Mouse (Mus musculus) CD4-positive, CD25-positive, alpha-beta regulatory T cell, adult 4 months (primary cell): ENCODE data around the gene Ngef. TPM values are rescaled to one million over a fixed set of nuclear protein-coding genes. Genes with fewer than 3 reads are reported as not detected.
A peak's percentile ranks its signal among the peaks of the same experiment; 100 is the strongest.

Experiments used
- ATAC-seq: one replicate; pipeline ENCODE4 v1.8.0; 2017
- polyA plus RNA-seq, 2 experiments: library from polyadenylated mRNA; unstranded; fragments of 100-300 nt; shearing (Covaris generic); gene quantifications; one replicate each; pipeline ENCODE4 v1.2.1; 2017

Gene Ngef
- polyA plus RNA-seq, 2 experiments from 2014 or later = not detected

GRCm38 (mm10) chr1:87562967-87563366 is 10.7 kb downstream of the Ngef start:
- ATAC-seq = no peak

DNA sequence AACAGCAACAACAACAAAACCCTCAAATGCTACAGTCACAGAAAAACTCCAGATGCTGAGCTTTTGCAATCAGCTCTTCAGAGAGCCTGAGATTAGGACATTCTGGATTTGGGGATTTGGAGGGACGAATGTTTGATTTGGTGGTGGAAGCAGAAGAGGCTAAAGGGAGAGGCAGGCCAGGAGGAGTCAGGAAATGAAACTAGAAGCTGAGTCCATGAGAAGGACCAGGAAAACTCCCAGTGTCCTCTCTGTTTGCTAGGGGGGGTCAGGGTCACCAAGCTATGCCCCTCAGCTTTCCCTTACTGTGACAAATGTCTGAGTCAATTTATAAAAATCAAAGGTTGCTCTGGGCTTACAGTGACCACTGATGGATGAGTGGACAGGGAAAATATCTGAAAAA is 20.1 kb downstream of the Ngef start:
- no peak for ATAC-seq

DNA sequence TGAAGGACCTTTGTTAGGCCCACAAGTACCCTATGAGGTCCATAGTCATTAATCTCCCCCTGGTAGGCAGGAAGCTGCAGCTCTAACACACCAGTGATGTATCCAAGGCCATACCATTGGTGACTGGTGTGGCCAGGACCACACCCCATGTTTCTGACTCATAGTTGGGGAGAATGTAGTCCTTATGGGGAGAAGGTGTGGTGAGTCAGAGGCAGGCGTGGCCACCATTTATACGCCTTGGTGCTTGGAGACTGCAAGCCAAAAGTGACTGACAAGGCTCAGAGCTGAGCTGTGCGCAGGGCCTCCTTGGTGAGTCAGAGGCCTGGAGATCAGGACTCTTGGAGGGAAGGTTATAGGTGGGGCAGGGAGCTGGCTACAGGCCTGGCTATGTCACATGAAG is 22.7 kb downstream of the Ngef start:
- no peak for ATAC-seq

- no peak for ATAC-seq
Observed at GRCm38 (mm10) chr1:87541614-87542013, 32.1 kb downstream of the Ngef start.

DNA sequence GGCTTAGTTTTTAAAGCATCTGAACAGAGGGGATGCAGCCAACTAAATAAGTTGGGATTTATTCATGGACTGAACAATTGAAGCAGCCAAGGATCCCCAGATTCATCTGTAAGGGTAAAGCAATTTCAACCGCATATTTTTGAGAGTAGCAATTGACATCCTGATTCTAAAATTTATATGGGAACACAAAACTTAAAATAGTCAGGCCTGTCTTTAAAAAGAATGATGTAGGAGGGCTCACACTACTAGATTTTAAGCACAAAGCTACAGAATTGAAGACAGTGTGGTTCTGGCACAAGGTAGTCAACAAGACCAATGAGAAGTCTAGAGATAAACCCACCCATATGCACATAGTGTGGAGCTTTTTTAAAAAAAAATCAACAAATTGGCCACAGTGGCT is 36.7 kb downstream of the Ngef start:
- ATAC-seq = no peak

- ATAC-seq = no peak
Observed at GRCm38 (mm10) chr1:87534118-87534517, 39.6 kb downstream of the Ngef start.

DNA sequence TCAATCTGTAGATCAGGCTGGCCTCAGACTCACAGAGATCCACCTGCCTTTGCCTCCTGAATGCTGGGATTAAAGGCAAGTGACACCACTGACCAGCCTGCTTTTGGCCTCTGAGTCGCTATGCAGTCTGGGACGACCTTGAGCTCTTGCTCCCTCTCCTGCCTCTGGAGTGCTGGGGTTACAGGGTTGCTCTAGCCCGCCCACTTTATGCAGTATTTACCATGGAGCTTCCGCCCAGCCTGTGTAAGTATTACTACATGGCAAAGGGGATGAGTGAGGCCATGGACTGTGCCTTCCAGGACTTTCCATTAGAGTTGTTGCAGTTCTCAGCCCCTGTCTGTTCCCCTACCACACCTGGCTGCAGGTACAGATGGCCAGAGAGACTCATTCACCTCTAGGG is 41.3 kb downstream of the Ngef start:
- ATAC-seq = no peak

GRCm38 (mm10) chr1:87527191-87527590 is 46.5 kb downstream of the Ngef start:
- no peak for ATAC-seq

DNA sequence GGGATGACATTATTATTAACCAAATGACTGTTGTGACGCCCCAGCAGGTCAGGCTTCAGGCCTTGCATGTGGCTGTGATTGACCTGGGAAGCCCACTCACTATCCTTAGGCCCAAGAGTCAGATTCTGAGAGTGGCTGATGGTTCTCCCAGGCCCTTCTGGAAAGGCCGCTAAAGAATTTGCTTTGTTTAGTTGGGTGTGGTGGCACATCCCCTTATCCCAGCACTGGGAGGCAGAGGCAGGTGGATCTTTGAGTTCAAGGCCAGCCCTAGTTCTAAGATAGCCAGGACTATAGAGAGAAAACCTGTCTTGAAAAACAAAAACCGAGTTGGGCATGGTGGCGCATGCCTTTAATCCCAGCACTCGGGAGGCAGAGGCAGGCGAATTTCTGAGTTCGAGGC is 48.6 kb downstream of the Ngef start:
- no peak for ATAC-seq

DNA sequence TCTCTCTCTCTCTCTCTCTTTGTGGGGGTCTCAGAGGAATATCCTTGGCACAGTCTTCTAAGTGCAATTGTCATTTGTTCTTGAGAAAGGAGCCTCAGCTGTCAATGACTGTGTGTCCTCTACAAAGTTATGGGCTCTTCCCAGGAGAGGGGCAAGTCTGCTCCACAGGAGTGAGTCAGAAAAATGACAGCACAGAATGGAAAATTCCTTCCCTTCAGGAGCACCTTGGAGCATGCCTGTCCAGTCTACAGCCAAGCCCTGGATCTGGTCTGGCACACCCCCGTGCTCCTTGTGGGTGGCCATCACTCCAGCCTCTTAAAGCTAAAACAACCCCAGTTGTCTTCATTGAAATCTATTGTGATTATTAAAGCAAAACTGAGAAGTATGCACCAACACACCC is 52.1 kb downstream of the Ngef start:
- no peak for ATAC-seq

DNA sequence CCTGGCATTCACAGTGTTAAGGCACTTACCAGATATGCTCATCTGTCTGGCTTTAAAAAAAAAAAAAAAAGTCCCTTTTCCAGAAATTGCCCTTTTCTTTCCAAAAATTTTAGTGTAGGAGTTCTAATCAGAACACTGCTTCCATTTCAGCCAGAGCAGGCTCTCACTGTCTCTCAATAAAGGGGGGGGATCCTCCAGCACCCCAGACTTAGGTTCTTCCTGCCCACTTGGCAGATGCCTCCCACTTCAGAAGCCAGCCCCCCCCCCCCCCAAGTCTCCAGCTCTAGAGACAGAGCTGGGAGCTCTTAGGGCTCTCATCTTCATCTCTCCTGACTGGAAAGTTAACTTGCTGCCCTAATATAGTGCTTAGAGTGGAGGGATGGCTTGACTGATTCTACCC is 53.2 kb downstream of the Ngef start:
- no peak for ATAC-seq

DNA sequence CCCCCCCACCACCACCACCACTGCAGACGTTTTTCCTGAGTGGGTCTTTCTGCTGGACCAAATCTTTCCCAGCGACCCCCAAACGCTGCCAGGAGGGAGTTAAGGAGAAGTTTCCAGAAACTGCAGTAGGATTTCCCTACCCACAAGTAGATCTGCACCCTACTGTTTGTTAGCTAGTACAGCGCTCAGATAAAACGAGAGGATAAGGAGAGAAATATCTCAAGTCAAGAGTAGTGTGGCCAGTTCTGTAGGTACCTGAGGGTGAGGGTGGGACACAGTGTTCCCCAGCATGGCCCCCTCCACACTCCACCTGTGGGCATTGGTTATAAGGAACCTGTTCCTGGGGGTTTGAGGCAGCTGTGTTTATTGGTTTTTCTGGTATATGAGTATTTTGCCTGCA is 62.8 kb downstream of the Ngef start:
- ATAC-seq = no peak

DNA sequence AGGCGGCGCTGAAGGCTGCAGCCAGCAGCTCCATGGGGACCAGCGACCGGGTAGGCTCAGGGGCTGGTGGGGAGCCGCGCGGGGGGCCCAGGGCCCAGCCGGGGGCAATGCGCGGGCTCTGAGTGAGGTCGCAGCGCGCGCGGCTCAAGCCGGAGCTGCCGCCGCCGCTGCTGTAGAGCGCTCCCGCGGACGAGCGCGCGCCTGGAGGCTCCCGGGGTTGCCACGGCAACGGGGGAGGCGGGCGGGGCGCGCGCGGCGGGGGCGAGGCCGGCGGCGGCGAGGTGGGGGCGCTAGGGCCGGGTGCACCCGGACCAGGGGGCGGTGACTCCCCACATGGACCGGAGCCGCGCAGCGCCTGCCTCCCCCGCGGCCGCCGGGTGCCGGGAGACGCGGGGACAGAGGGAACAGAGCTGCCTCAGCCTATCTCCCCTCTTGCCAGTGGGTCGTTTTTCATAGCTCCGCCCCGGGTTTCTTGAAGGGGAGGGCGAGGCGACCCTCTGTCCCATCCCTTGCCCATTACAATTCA is 63.4 kb downstream of the Ngef start:
- ATAC-seq = peak; percentile 26

- no peak for ATAC-seq
Observed at GRCm38 (mm10) chr1:87509561-87510165, 64.0 kb downstream of the Ngef start, which contains the start of gene Neu2. Gene Neu2, plus strand, starts transcription at chr1:87509889.

DNA sequence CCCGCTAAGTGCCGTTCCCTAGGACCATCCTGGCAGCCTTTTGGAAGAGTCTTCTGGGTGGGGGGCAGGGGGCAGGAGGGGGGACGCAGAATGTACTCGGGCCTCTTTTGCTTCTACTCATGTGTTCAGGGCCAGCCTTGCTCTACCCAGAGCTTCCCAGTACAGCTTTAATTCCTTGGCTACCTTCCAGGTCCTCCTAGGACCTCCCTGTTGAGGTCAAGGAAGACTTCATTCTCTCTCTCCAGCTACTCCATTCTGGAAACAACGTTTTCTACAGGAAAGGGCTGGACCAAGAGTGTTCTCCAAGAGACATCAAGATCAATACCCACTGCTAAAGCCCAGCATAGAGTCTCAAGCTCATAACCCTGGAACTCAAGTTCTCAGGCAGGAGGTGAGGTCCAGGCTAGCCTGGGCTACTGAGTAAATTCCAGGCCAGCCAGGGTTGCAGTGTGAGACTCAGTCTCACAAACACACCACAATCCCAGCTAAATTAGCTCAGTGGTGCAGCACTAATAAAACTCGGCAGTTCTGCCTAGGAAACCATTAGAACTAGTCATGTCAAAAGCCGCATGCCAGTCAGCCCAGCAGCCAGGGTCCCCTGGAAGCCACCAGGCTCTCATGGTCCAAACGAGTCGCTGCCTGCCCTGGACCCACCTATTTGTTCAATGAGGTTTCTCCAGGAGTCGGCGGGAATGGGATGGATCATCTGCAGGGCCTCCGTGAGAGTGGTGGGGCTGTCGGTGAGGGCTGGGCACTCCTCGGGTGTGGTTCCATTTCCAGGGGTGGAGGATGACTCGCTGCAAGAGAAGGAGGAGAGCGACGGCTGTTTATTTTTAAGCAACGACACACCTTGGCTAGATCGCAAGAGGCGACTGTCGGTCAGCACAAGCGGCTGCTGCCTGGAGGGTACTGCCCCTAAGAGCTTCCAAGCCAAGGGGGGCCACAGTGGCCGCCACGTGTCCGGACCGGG is 64.8 kb downstream of the Ngef start:
- ATAC-seq = no peak

DNA sequence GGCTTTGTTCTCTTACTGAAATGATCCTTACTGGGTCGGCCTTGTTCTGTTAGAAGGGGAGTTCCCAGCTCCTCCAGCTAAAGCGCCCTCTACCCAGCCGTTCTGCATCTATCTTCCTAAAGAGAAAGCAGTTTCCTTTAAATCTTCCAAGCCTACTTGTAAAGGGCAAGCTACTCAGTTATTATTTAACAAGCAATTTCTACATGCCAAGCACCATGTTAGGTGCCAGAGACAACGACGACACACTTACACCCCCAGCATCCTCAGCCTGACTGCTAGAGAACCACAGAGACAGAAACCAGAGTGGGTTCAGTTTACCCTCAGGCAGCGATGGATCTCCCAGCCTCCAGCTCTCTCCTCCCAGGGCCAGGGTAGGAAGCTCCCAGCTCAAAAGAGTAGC is 65.8 kb downstream of the Ngef start:
- ATAC-seq = no peak

- no peak for ATAC-seq
Observed at GRCm38 (mm10) chr1:87505524-87505923, 68.1 kb downstream of the Ngef start.

DNA sequence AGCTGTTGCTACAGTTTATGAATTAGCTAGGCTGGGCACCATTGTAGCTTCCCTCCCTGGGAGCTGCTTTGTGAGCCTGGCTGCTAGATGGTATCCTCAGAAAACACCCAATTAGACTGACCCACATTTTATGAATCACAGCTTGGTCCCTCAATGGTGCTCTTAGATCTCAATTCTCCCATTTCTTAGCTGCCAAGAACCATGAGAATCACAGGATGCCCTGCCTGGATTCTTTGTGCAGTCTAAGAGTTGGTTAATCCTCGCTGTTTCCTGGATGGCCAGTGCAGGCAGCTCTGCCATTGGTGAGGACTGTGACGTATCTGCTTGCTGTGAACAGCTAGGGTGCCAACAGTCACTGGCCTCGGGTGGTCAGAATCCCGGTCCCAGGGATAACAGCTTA is 80.1 kb downstream of the Ngef start:
- no peak for ATAC-seq

DNA sequence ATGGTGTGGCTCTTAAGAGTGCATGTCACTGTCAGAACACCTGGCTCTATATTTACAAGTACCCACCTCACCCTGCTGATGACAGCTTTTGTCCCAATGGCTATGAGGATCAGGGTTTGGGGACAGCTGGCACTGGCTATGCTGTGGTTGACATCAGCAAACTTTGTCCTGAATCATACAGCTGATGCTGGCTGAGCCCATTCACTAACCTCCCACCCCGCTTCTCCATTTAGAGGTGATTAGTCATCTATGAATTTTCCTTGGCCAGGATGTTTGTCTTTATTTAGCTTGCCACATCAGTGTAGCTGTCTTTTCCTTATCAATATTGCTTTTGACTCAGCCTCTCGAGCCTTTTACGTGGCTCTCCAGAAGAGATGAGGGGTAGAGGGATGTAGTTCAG is 81.4 kb downstream of the Ngef start:
- ATAC-seq = no peak

- ATAC-seq = no peak
Observed at GRCm38 (mm10) chr1:87486386-87486785, 87.3 kb downstream of the Ngef start.

DNA sequence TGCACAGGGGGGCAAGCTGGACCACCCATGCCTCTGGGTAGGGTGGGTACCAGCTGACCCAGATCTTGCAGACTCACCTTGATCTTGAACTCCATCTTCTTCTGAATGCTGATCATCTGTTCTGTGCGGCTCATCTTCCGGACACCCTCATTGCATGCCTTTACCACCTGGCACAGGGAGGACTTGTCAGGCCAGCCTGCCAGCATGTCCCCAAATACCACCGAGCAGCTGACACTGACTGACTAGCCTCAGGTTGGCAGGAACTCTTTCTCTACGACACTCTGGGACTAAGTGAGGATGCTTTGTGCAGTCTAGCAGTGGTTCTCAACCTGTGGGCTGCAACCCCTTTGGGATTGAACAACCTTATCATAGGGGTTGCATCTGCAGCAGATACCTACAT is 91.1 kb downstream of the Ngef start:
- ATAC-seq = no peak

GRCm38 (mm10) chr1:87475076-87475895 is 98.4 kb downstream of the Ngef start:
- no peak for ATAC-seq

GRCm38 (mm10) chr1:87472576-87472975 is 101.1 kb downstream of the Ngef start:
- no peak for ATAC-seq
